Mouse (Mus musculus) stomach, embryonic 14.5 days (tissue): ENCODE measurements around the gene 4933434E20Rik. TPM values are rescaled to one million over a fixed set of nuclear protein-coding genes. Genes with fewer than 3 reads are reported as not detected.

Experiments
- ATAC-seq: fragments of 200-750 bp; cut with Nextera tagmentation; 2 replicates; pipeline ENCODE4 v1.8.0; 2017; ENCODE audit warnings: low read depth, moderate TSS enrichment; ENCODE audit not compliant: insufficient number of reproducible peaks, insufficient read depth, low FRiP score
- H3K27ac ChIP-seq: fragments of 300-500 bp; sonication (generic); 2 replicates; pipeline ENCODE4 v1.5.1; 2014; ENCODE audit warnings: mild to moderate bottlenecking, low read length, moderate library complexity, mixed read lengths
- H3K27me3 ChIP-seq: fragments of 300-500 bp; sonication (generic); 2 replicates; pipeline ENCODE4 v1.6.1; 2014; ENCODE audit warnings: low read length, control low read depth, mixed read lengths; ENCODE audit not compliant: control insufficient read depth, insufficient read depth
- H3K36me3 ChIP-seq: fragments of 300-500 bp; sonication (generic); 2 replicates; pipeline ENCODE4 v1.6.1; 2014; ENCODE audit warnings: mild to moderate bottlenecking, control low read depth, low read length, moderate library complexity, mixed read lengths; ENCODE audit not compliant: control insufficient read depth, insufficient read depth
- H3K4me1 ChIP-seq: fragments of 300-500 bp; sonication (generic); 2 replicates; pipeline ENCODE4 v1.6.1; 2014; ENCODE audit warnings: low read length, control low read depth, mixed read lengths; ENCODE audit not compliant: control insufficient read depth, insufficient read depth
- H3K4me2 ChIP-seq: fragments of 300-500 bp; sonication (generic); replicated peaks from 2 replicates; pipeline ENCODE4 v1.6.1; 2014; ENCODE audit warnings: low read depth, low read length, control low read depth
- H3K4me3 ChIP-seq: fragments of 300-500 bp; sonication (generic); 2 replicates; pipeline ENCODE4 v1.5.1; 2014; ENCODE audit warnings: low read depth, low read length, control low read depth
- H3K9ac ChIP-seq: fragments of 300-500 bp; sonication (generic); replicated peaks from 2 replicates; pipeline ENCODE4 v1.6.1; 2014; ENCODE audit warnings: low read depth, mild to moderate bottlenecking, control low read depth, low read length, moderate library complexity, mixed read lengths
- H3K9me3 ChIP-seq: fragments of 300-500 bp; sonication (generic); 2 replicates; pipeline ENCODE4 v1.6.1; 2016; ENCODE audit warnings: low read depth, low read length, control low read depth; ENCODE audit not compliant: control insufficient read depth
- WGBS: fragments of 180-500 bp; shearing (Covaris S2); extraction: QIAGEN DNeasy Blood & Tissue Kit; methylation state at CpG from one replicate; pipeline ENCODE4 v1.1.7; 2014; 5-methylcytosine and 5-hydroxymethylcytosine counted together
- polyA plus RNA-seq: library from polyadenylated mRNA; unstranded; fragments of >200 nt; fragmentation: Nextera tagmentation; extraction: Ambion mirVana; gene quantifications from 2 replicates; pipeline ENCODE4 v1.2.1, GENCODE M21; 2014

Gene 4933434E20Rik
- polyA plus RNA-seq, 1 experiment from 2014 or later, result 162 TPM

GRCm38 (mm10) chr3:90078224-90078623, 26.8 kb downstream of the 4933434E20Rik start:
- H3K27ac ChIP-seq, result no peak overlapping the region
- no peaks in the 10 kb centered on the region; the same call in 1 of the 2 replicates for H3K36me3 ChIP-seq
- no peak for ATAC-seq
- WGBS, result 39% methylated on average over 5 of the region's 5 CpGs
- no peak overlapping the region for H3K4me2 ChIP-seq
- no peak overlapping the region for H3K4me3 ChIP-seq
- no peaks in the 10 kb centered on the region for H3K9me3 ChIP-seq
- H3K4me1 ChIP-seq, result peaks cover 21% of the 10 kb centered on the region
- no peak overlapping the region for H3K9ac ChIP-seq
- H3K27me3 ChIP-seq, result no peaks in the 10 kb centered on the region

GRCm38 (mm10) chr3:90079133-90079762, 27.8 kb downstream of the 4933434E20Rik start:
- Histone ChIP-seq H3K4me1 (peaks cover 32% of the 10 kb centered on the region), H3K27me3 (no peaks in the 10 kb centered on the region), H3K36me3 (no peaks in the 10 kb centered on the region; the same call in 1 of the 2 replicates), H3K4me3 (peak overlapping the region; percentile 72), H3K27ac (peak overlapping the region; percentile 97), H3K9me3 (no peaks in the 10 kb centered on the region), H3K4me2 (peak overlapping the region; percentile 73), H3K9ac (peak overlapping the region; percentile 76)
- under 1% methylated on average over 33 of the region's 33 CpGs for WGBS
- ATAC-seq, result peak; percentile 95

- peaks cover 38% of the 10 kb centered on the region for H3K4me1 ChIP-seq
- H3K27ac ChIP-seq, result peak overlapping the region; percentile 97
- H3K4me2 ChIP-seq, result peak overlapping the region; percentile 73
- no peaks in the 10 kb centered on the region for H3K27me3 ChIP-seq
- peak overlapping the region; percentile 76 for H3K9ac ChIP-seq
- ATAC-seq, result peak; percentile 62
- H3K36me3 ChIP-seq, result no peaks in the 10 kb centered on the region; the same call in 1 of the 2 replicates
- WGBS, result under 1% methylated on average over 53 of the region's 53 CpGs
- H3K4me3 ChIP-seq, result peak overlapping the region; percentile 72
- H3K9me3 ChIP-seq, result no peaks in the 10 kb centered on the region
Observed at GRCm38 (mm10) chr3:90079763-90080497, 28.5 kb downstream of the 4933434E20Rik start.

GRCm38 (mm10) chr3:90080498-90080863, 29.0 kb downstream of the 4933434E20Rik start:
- 0% methylated on average over 6 of the region's 6 CpGs for WGBS
- H3K9me3 ChIP-seq, result no peaks in the 10 kb centered on the region
- peak overlapping the region; percentile 73 for H3K4me2 ChIP-seq
- H3K27me3 ChIP-seq, result no peaks in the 10 kb centered on the region
- no peak for ATAC-seq
- H3K36me3 ChIP-seq, result no peaks in the 10 kb centered on the region; the same call in 1 of the 2 replicates
- peak overlapping the region; percentile 76 for H3K9ac ChIP-seq
- H3K27ac ChIP-seq, result peak overlapping the region; percentile 97
- peak overlapping the region; percentile 72 for H3K4me3 ChIP-seq
- peaks cover 41% of the 10 kb centered on the region for H3K4me1 ChIP-seq

- no peaks in the 10 kb centered on the region for H3K9me3 ChIP-seq
- H3K36me3 ChIP-seq, result peaks cover 2% of the 10 kb centered on the region; the same call in 1 of the 2 replicates
- 57% methylated on average over 5 of the region's 5 CpGs for WGBS
- no peaks in the 10 kb centered on the region for H3K27me3 ChIP-seq
- H3K4me1 ChIP-seq, result peaks cover 41% of the 10 kb centered on the region
- H3K4me3 ChIP-seq, result peak overlapping the region; percentile 72; the same call in 1 of the 2 replicates
- no peak for ATAC-seq
- peak overlapping the region; percentile 73 for H3K4me2 ChIP-seq
- H3K27ac ChIP-seq, result peak overlapping the region; percentile 84
- peak overlapping the region; percentile 2; the same call in 1 of the 2 replicates for H3K9ac ChIP-seq
Observed at GRCm38 (mm10) chr3:90081365-90082240, 30.2 kb downstream of the 4933434E20Rik start.

GRCm38 (mm10) chr3:90083034-90083433, 31.6 kb downstream of the 4933434E20Rik start:
- WGBS, result 41% methylated on average over 5 of the region's 5 CpGs
- H3K4me1 ChIP-seq, result peaks cover 35% of the 10 kb centered on the region
- peak overlapping the region; percentile 73 for H3K4me2 ChIP-seq
- H3K36me3 ChIP-seq, result peaks cover 8% of the 10 kb centered on the region; the same call in 1 of the 2 replicates
- peak overlapping the region; percentile 14; the same call in 1 of the 2 replicates for H3K9ac ChIP-seq
- no peak overlapping the region for H3K4me3 ChIP-seq
- no peak for ATAC-seq
- peak overlapping the region; percentile 84; the same call in 1 of the 2 replicates for H3K27ac ChIP-seq
- H3K9me3 ChIP-seq, result no peaks in the 10 kb centered on the region
- H3K27me3 ChIP-seq, result no peaks in the 10 kb centered on the region

GRCm38 (mm10) chr3:90083698-90084324, 32.4 kb downstream of the 4933434E20Rik start:
- Histone ChIP-seq H3K27me3 (no peaks in the 10 kb centered on the region), H3K4me3 (no peak overlapping the region; the same call in 1 of the 2 replicates), H3K9ac (no peak overlapping the region), H3K27ac (peak overlapping the region; percentile 84; the same call in 1 of the 2 replicates), H3K9me3 (no peaks in the 10 kb centered on the region), H3K4me1 (peaks cover 35% of the 10 kb centered on the region), H3K36me3 (peaks cover 16% of the 10 kb centered on the region), H3K4me2 (peak overlapping the region; percentile 73)
- WGBS, result 44% methylated on average over 3 of the region's 3 CpGs
- ATAC-seq, result no peak
